Mouse (Mus musculus) kidney, postnatal 10 days (tissue): ENCODE results near the gene Vgll4.
A peak's percentile ranks its signal among the peaks of the same experiment; 100 is the strongest.

Experiments
- DNase-seq: peaks from one replicate; pipeline ENCODE4 v3.0.0; 2021; ENCODE audit warnings: mixed read lengths

Vgll4 gene

DNA sequence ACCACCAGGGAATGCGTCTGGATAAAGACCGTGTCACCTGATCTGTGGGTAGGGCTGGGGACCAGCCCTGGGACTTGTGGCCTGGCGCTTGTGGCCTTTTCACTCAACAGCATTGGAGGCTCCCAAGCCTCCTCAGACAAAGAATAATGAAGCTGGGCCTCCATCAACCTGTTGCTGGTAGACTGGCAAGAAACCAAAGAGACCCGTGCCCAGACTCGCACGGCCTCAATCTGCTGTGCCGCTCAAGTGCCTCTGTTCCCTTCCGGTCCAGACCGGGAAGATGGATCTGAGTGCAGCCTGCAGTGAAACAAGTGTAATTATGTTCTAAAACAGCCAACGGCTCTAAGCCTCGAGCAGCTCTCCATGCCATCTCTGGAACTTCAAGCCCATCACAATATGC is 52.7 kb downstream of the Vgll4 start:
- DNase-seq: peak; percentile 35

- DNase-seq: peak; percentile 46
These were observed 53.1 kb downstream of the Vgll4 start for GRCm38 (mm10) chr6:114916715-114916992.

DNA sequence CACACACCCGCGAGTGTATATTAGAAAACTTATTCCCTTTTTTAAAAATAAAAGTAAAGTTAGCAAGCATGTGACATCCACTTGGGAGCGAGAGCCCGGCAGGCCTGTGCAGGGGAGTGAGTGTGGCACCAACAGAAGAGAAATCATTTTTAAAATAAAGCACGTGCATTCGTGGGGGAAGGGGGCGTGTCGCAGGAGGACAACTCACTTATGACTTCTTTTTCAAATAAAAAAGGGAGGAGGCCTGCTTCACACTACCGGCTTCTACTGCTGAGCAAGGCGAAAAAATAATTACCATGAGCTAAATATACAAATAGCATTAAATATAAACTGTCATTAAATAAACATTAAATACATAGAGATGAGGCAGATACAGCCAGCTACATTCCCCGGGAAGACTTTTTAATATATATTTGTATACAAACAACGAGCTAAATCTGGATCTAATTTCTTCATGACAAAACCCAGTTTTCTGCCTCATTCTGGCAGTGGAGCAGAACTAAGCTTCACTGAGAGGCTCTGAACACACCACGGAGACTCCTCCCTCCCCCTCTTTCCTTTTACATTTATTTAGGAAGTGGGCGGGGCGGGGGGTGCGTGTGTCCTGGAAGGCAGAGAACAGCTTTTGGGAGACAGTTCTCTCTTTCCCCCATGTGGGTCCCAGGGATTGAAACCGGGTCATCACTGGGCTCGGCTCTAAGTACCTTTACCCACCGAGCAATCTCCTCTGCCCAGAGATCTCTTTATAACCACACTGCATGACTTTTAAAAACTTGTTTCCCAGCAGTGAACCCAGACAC is 53.7 kb downstream of the Vgll4 start:
- peak; percentile 57 for DNase-seq

DNA sequence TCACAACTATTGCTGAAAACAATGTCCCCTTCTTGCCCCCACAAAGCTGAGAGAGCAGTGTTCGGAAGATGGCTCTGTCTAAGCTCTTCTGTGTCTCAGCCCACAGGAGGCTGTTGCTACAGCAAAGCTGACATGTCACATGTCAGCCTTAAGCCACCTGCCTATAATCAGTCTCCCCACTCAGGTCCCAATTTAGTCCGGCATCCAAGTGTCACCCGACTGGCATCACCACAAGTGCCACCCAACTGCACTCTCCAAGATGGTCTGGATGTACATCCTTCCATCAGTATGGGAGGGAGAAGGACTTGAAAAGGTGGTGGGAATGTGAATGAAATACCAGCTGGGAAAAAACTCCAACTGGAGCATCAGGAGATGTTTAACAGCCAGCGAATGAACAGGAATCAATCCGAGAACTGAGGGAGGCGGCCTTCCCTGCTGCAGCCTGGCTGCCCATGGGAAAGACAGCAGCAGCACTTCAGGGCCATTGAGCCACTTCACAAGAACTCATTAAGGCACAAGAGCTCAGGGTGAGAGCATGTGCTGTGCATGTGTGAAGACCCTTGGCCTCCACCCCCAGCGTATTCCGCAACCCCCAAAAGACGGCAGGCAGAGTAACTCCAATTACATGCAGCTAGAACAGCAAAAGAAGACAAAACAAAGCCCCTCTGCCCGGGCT is 55.6 kb downstream of the Vgll4 start:
- no peak for DNase-seq

DNA sequence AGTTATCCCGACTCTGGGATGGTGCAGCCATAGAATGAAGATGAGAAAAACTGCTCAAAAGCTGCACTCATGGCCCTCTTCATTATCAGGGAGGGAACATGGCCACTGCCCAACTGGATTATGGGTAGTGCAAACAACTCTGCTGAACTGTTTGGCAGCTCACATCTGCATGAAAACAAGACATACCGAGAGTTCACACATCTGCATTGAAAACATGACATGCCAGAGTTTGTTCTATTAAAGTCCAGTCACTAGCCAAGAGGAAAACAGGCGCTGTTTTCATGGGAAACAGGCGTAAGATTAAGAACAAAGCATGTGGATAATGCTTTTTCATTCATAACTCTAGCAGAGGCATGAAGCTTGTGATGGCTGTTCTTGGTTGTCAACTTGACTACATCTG is 56.7 kb downstream of the Vgll4 start:
- no peak for DNase-seq

DNA sequence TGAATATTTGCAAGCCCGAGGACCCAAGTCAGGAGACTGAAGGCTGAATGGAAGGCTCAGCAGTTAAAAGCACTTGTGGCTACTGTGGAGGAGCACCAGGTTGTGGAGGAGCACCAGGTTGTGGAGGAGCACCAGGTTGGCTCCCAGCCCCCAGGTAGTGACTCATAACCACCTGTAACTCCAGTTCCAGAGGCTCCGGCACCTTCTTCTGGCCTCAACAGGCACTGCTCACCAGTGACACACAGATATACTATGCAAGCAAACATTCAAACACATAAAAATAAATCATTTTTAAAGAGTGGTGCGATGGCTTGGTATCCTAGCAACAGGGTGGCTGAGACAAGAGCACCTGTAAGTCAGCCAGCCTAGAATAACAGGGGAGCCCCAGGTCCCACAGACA is 58.3 kb downstream of the Vgll4 start:
- DNase-seq: no peak

DNA sequence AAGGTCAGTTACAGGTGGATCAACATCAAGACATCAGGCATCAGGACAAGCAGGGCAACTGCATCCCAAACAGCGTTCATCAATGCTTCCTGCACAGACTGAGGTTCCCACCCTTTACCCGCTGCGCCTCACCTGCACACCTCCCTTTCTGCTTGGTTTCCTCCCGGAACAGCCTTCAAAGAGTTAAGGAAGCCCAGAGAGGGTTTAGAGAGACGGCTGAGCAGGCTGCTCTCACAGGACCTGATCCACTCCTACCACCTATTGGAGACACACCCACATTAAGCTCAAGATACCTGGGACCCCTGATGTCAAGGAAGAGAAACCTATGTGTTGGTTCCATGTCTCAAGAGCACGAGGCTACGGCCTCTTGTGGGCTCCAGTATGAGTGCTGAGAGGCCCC is 60.0 kb downstream of the Vgll4 start:
- DNase-seq: no peak

GRCm38 (mm10) chr6:114907459-114907858 is 62.3 kb downstream of the Vgll4 start:
- DNase-seq: no peak

DNA sequence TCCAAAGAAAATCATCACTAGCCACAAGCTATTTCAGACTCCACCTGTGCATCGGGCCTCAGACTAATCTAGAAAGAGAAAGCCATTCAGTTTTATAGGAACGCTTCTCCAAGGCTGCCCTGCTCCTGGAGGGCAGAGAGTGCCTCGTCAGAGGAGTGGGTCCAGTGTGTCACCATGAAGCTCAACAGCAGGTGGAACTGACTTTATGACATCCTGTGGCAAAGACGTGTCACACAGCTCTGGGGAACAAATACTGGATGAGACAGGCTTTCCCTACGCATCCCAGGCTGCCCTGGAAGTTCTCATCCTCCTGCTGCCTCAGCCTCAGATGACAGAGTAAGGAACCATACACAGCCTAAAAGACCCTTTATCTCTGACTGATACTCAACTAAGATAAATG is 63.6 kb downstream of the Vgll4 start:
- DNase-seq: no peak

DNA sequence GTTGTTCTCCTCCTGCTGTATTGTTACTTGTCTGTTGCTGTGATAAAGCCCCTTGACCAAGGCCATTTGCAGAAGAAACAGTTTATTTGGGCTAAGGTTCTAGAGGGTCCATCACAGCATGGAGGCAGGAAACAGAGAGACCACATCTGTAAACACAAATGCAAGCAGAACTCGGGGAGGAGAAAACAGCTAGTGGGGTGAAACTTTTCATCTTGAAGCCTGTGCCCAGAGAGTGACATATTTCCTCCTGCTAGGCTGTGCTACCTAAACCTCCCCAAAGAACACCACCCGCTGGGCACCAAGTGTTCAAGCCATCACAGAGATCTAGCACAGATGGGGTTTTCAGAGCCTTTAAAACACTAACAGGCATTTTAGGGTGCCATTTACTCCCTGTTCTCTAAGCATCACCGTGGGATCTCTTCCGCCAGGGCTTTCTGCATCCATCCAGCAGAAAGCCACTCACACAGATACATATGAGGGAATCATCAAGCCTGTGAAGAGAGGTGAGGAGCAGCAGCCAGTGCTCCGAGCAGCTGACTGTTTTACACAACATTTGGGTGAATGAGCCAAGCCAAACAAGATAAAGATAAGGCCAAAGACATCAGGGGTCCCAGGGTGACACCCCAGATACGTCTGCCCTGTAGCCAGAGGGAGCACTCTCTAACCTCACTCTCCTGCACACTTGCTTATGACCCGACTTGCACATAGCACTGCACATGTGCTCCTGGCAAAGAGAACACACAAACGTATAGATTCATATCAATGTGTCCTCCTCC is 64.4 kb downstream of the Vgll4 start:
- DNase-seq: no peak

- DNase-seq: no peak
These were observed 65.0 kb downstream of the Vgll4 start for GRCm38 (mm10) chr6:114904818-114905217.

DNA sequence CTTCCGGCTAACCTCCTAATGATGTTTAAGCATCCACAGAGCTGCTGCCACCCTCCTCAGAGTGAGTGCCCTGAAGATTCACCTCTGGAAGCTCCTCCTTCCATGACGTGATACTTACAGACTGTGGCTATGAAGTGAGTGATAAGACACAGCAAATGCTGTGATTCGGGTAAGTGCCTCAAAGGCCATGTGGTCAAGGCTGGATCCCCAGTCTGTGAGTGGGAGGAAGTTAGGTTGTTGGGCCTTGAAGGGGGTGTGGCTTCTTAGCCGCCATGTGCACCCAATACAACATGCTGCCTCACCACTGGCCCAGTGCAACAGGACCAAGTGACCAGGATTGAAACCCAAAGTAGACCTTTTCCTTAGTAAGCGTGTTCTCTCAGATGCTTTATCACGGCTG is 65.6 kb downstream of the Vgll4 start:
- no peak for DNase-seq

DNA sequence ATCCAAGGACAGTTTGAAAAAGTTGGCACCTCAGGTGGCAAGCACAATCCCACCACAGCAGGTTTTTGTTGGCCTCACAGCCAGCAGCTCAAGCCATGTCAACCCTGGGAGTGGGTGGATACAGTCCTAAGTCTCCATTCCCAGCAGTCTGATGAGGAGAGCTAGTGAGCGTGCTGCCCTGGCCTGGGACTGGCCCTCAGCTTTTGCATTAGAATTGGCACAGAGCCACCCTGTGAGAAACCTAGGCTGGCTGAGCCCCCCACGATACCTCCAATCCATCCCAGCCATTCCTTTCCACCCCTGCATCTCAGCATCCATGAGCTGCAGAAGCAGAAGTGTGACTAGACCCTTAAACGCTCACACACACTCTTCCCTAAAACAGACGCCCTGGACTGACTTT is 67.9 kb downstream of the Vgll4 start:
- DNase-seq: no peak

DNA sequence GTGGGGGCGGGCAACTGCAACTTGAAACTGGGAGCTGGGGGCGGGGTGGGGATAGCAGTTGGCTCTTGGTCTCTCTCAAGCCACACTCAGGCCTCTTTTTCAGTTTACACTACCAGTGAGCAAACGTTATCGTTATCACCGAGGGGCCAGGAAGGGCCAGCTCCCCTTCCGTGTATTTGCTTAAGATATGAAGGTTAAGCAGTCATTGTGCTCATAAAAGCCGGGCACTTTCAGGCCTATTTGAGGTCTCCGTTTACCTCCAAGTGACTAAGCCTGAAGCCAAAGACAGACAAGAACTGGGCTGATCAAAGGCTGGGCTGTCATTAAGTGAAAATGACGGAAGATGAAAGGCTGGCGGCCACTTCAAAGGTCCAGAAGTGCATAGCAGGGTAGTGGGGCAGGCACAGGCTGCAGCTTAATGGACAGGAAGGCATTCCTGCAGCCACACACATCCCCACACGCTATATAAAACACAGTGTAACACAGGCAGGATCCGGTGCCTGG is 68.4 kb downstream of the Vgll4 start:
- peak; percentile 58 for DNase-seq

- no peak for DNase-seq
These were observed 69.6 kb downstream of the Vgll4 start for GRCm38 (mm10) chr6:114900194-114900593.

- DNase-seq: peak; percentile 51
These were observed 70.1 kb downstream of the Vgll4 start for GRCm38 (mm10) chr6:114899652-114900051.

DNA sequence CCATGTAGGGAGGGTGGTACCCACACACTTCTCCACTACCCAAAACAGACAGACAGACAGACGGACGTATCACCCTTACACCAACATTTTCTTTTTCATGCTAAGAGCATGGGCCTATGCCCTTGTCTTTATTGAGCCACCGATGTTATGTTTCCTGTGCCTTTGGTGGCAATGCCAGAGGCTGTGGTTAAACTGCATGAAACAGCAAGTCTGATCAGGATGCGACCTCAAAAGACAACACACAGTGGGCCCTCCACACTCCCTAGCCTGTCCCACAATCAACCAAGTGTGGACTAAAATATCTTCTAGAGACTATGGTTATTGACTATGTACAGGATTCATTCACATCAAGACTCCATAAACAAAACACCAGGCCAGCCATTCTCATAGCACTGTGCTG is 70.8 kb downstream of the Vgll4 start:
- no peak for DNase-seq

DNA sequence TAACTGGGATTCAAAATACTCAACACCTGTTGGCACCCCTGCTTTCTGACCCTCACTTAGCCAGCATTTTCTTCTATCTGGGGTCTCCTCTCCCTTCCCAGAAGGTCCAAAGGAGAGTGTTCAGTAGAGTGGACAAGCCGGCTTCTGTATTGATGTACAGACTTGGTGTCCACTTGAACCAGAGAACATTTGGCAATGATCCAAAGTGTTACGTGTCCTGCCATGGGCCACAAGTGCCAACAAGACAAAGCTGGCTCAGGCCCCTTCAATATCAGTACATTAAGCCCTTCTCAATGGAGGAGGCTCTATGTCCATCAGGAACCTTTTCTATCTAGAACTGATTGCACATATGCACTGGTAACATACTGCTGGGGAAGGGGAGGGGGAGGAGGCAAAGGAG is 73.5 kb downstream of the Vgll4 start:
- DNase-seq: no peak

- no peak for DNase-seq
These were observed 74.6 kb downstream of the Vgll4 start for GRCm38 (mm10) chr6:114895191-114895590.

DNA sequence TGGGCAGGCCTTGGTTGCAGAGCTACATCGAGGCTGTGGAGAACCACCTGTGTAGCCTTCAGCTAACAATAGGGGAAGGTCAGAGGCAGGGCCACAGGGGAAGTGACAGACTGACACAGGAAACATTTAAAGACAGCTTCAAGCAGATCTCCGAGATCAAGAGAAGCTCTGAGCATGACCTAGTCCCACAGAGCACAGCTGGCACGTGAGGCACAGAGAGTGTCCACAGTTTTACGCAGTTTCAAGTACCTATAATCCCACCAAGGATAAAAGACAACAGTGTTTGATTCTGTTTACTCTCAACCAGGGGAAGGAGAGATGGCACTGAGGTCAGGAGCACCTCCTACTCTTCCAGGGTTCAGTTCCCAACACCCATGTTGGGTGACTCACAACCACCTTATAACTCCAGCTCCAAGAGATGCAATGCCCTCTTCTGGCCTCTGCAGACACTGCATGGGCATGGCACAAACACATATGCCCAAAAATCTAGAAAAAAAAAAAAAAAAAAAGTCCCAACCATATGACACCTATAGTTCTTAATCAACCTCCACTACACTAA is 75.2 kb downstream of the Vgll4 start:
- DNase-seq: no peak

GRCm38 (mm10) chr6:114893427-114894209 is 76.2 kb downstream of the Vgll4 start:
- peak; percentile 58 for DNase-seq

DNA sequence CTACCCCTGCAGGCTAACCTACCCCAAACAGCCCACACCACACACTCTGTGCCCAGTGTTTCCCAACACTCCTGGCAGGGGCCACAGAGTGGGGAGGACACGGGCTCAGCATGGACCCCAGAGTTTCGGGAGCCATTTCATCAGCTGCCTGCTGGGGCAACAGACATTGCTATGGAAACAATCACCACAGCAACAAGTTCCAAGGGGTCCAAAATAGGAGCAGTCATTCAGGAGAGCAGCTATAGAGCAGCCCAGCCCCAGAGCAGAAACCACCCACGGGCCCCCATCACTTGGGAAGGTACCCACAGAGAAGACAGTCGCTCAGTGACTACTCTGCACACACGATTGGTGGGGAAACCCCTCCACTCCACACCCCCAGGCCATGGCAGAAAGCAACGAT is 77.4 kb downstream of the Vgll4 start:
- no peak for DNase-seq

GRCm38 (mm10) chr6:114891771-114892170 is 78.0 kb downstream of the Vgll4 start:
- DNase-seq: no peak
